Mouse (Mus musculus): ENCODE data around the gene Pld6.
A peak's percentile ranks its signal among the peaks of the same experiment; 100 is the strongest.

GRCm38 (mm10) chr11:59809670-59810474 is 22.4 kb upstream of the Pld6 start, which contains the start of gene Flcn:
- peak; percentile 41 for TF ChIP-seq CTCF (IDR thresholded peaks at IDR 0.05; ENCODE audit: low read depth)
- TF ChIP-seq EP300 (IDR thresholded peaks at IDR 0.05; ENCODE audit: low read depth): peak; percentile 88
